Mouse (Mus musculus): ENCODE measurements at regions not wholly inside any gene's neighbourhood (a gene's known extent, or its start where the extent isn't known, plus 50 kb on each side); places are given as distances from the start of the nearest gene placed in this dataset.

DNA sequence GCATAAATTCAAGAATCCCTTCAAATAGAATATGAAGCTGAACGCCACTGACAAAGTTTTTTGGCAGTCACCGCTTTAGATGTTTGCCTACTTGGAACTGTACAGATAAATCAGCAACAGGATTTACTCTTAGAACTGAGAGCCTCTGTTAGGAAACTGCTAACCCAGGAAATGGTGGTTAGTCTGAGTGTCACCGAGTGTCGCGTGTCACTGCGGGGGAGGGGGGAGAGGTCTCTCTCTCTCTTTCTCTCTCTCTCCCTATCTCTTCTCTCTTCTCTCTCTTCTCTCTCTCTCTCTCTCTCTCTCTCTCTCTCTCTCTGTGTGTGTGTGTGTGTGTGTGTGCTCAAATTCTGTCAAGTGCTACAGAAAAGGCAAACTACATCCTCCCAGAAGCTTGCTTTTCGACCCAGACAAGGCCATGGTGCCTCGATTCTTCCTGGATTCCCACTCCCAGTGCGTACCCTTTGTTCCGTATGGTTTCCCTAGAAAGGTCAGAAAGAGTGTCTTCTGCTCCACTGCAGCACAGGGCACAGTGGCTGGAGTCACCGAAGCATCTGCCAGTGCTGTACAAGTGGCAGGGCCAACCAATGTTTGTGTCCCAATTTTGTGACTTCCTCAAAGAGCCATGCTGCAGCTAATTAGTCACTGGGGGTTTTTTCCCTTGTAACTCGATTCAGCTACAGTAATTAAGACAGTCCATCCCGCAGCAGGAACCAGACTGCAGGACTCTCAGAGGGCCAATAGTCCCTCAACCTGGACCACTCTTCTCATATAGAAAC, 87.0 kb downstream of the Cog6 start:
- TF ChIP-seq CTCF (IDR thresholded peaks at IDR 0.05; ENCODE audit: low read depth): no peak
- no peak for TF ChIP-seq EP300 (IDR thresholded peaks at IDR 0.05; ENCODE audit: low read depth)
- ATAC-seq: no peak
- Histone ChIP-seq H3K4me3 (ENCODE audit: low read depth, low read length) (no peak overlapping the region), H3K36me3 (replicated peaks; ENCODE audit: insufficient read depth, low read length) (no peaks in the 10 kb centered on the region), H3K9ac (replicated peaks) (no peak overlapping the region), H3K27ac (ENCODE audit: low read depth) (no peak overlapping the region), H3K4me1 (ENCODE audit: insufficient read depth) (no peaks in the 10 kb centered on the region; the same call in 1 of the 2 replicates), H3K27me3 (ENCODE audit: insufficient read depth, low read length) (no peaks in the 10 kb centered on the region), H3K9me3 (ENCODE audit: low read length) (0 out of 2 replicates have a peak, but pooled peaks cover 1% of the 10 kb centered on the region), H3K4me2 (ENCODE audit: low read depth, low read length) (no peak overlapping the region)
- no peak for DNase-seq
- WGBS (ENCODE audit: insufficient replicate concordance): 45% methylated on average over 13 of the region's 13 CpGs

DNA sequence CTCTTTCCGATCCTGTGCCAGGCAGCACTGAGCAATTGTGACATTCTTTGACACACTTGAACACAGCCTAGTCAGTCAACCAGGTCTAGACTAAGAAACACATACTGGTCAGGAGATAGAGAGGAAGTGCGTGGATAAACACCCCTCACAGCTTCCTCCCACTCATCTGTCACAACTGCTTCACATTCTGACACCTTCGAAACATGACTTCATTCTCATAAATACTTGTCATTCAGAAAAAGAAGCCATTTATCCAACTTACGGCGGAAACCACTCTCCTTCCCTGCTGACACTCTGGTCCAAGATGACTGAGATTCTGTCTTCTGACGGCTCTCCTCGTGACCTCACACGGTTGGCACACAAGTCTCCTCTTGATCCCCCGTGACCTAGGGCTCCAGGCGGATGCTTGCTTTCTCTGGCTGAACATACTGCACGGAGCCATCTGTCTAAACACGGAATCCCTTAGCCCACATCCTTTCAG, 89.6 kb downstream of the Cog6 start:
- no peak overlapping the region for H3K4me2 ChIP-seq (ENCODE audit: low read depth, low read length)
- H3K27ac ChIP-seq (ENCODE audit: low read depth): no peak overlapping the region
- no peak overlapping the region for H3K9ac ChIP-seq (replicated peaks)
- no peaks in the 10 kb centered on the region for H3K36me3 ChIP-seq (replicated peaks; ENCODE audit: insufficient read depth, low read length)
- H3K4me1 ChIP-seq (ENCODE audit: insufficient read depth): no peaks in the 10 kb centered on the region; the same call in 1 of the 2 replicates
- H3K4me3 ChIP-seq (ENCODE audit: low read depth, low read length): no peak overlapping the region
- TF ChIP-seq CTCF (IDR thresholded peaks at IDR 0.05; ENCODE audit: low read depth): no peak
- TF ChIP-seq EP300 (IDR thresholded peaks at IDR 0.05; ENCODE audit: low read depth): no peak
- ATAC-seq (no peak), DNase-seq (no peak)
- H3K27me3 ChIP-seq (ENCODE audit: insufficient read depth, low read length): no peaks in the 10 kb centered on the region
- 0 out of 2 replicates have a peak, but pooled peaks cover 2% of the 10 kb centered on the region for H3K9me3 ChIP-seq (ENCODE audit: low read length)
- 68% methylated on average over 12 of the region's 12 CpGs for WGBS (ENCODE audit: insufficient replicate concordance)

DNA sequence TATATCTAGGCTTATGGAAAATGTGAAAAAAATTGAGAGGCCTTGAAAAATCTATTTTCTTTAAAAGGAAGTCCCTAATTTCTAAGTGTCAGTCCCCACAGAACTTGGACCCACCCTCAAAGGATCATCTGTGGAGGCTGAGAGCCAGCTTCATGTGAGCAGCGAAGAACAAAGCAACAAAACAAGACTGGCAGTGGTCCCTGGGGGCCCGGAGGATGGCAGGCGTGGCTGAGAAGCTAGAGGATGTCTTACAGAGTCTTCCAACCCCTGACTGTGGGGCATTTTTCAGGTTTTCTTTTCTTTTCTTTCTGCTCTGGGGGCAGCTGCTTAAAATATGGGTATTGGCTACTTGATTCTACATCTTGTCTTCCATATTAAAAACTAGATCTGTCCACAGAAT, 90.5 kb downstream of the Cog6 start:
- WGBS (ENCODE audit: insufficient replicate concordance): 78% methylated on average over 3 of the region's 3 CpGs

DNA sequence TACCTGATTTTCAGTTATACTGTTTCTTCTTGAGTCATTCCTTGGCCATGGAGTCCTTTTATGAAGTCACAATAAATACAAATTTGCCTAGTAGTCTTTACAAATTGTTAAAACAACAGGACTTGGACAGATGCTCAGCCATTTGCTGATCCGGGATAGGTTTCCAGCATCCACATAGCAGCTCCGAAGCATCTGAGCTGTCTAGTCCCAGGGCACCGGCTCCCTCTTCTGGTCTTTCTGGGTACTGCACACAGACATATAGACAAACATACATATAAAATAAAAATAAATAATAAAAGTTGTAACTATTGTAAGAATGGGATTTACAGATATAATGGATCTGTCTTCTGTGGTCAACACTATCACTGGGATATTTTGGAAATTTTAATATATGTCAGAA, 91.8 kb downstream of the Cog6 start:
- H3K36me3 ChIP-seq (replicated peaks; ENCODE audit: insufficient read depth, low read length): no peaks in the 10 kb centered on the region
- DNase-seq (peak; percentile 49), ATAC-seq (no peak)
- H3K4me1 ChIP-seq (ENCODE audit: insufficient read depth): no peaks in the 10 kb centered on the region; the same call in 1 of the 2 replicates
- H3K4me2 ChIP-seq (ENCODE audit: low read depth, low read length): no peak overlapping the region
- no peak overlapping the region for H3K9ac ChIP-seq (replicated peaks)
- no peak overlapping the region for H3K27ac ChIP-seq (ENCODE audit: low read depth)
- H3K27me3 ChIP-seq (ENCODE audit: insufficient read depth, low read length): no peaks in the 10 kb centered on the region
- H3K9me3 ChIP-seq (ENCODE audit: low read length): 0 out of 2 replicates have a peak, but pooled peaks cover 2% of the 10 kb centered on the region
- H3K4me3 ChIP-seq (ENCODE audit: low read depth, low read length): no peak overlapping the region
- 59% methylated on average over 3 of the region's 3 CpGs for WGBS (ENCODE audit: insufficient replicate concordance)
- TF ChIP-seq CTCF (IDR thresholded peaks at IDR 0.05; ENCODE audit: low read depth): peak; percentile 60
- TF ChIP-seq EP300 (IDR thresholded peaks at IDR 0.05; ENCODE audit: low read depth): no peak

More for the DNA sequence above, 90.5 kb downstream of the Cog6 start:
- no peak for ATAC-seq
- Histone ChIP-seq H3K9me3 (ENCODE audit: low read length) (0 out of 2 replicates have a peak, but pooled peaks cover 2% of the 10 kb centered on the region), H3K9ac (replicated peaks) (no peak overlapping the region), H3K27ac (ENCODE audit: low read depth) (no peak overlapping the region), H3K36me3 (replicated peaks; ENCODE audit: insufficient read depth, low read length) (no peaks in the 10 kb centered on the region), H3K4me1 (ENCODE audit: insufficient read depth) (no peaks in the 10 kb centered on the region; the same call in 1 of the 2 replicates), H3K4me3 (ENCODE audit: low read depth, low read length) (no peak overlapping the region), H3K27me3 (ENCODE audit: insufficient read depth, low read length) (no peaks in the 10 kb centered on the region), H3K4me2 (ENCODE audit: low read depth, low read length) (no peak overlapping the region)
- TF ChIP-seq CTCF (IDR thresholded peaks at IDR 0.05; ENCODE audit: low read depth) (no peak), EP300 (IDR thresholded peaks at IDR 0.05; ENCODE audit: low read depth) (no peak)
- DNase-seq: peak; percentile 35

DNA sequence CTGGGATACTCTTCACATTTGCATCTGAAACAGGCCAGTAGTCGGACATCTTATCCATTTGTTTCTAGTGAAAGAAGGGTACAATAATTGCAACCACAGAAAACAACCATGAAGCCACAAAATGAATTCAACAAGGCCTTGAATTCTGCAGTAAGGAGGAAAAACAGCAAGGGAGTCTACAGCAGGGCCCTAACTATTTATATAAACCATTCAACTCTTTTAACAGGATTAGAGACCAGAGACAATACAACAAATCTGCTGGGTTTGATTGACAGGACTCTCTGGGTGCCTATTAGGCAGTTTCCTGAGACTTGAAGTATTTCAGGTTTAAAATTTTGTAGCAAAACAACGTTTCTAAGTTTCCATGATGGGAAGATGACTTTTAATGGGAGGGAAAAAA, 92.4 kb downstream of the Cog6 start:
- Histone ChIP-seq H3K27me3 (ENCODE audit: insufficient read depth, low read length) (no peaks in the 10 kb centered on the region), H3K9me3 (ENCODE audit: low read length) (0 out of 2 replicates have a peak, but pooled peaks cover 2% of the 10 kb centered on the region), H3K4me2 (ENCODE audit: low read depth, low read length) (no peak overlapping the region), H3K27ac (ENCODE audit: low read depth) (no peak overlapping the region), H3K36me3 (replicated peaks; ENCODE audit: insufficient read depth, low read length) (no peaks in the 10 kb centered on the region), H3K9ac (replicated peaks) (no peak overlapping the region), H3K4me3 (ENCODE audit: low read depth, low read length) (no peak overlapping the region), H3K4me1 (ENCODE audit: insufficient read depth) (no peaks in the 10 kb centered on the region; the same call in 1 of the 2 replicates)
- ATAC-seq (no peak), DNase-seq (no peak)
- 66% methylated on average over 2 of the region's 2 CpGs for WGBS (ENCODE audit: insufficient replicate concordance)
- no peak for TF ChIP-seq CTCF (IDR thresholded peaks at IDR 0.05; ENCODE audit: low read depth)
- TF ChIP-seq EP300 (IDR thresholded peaks at IDR 0.05; ENCODE audit: low read depth): no peak

DNA sequence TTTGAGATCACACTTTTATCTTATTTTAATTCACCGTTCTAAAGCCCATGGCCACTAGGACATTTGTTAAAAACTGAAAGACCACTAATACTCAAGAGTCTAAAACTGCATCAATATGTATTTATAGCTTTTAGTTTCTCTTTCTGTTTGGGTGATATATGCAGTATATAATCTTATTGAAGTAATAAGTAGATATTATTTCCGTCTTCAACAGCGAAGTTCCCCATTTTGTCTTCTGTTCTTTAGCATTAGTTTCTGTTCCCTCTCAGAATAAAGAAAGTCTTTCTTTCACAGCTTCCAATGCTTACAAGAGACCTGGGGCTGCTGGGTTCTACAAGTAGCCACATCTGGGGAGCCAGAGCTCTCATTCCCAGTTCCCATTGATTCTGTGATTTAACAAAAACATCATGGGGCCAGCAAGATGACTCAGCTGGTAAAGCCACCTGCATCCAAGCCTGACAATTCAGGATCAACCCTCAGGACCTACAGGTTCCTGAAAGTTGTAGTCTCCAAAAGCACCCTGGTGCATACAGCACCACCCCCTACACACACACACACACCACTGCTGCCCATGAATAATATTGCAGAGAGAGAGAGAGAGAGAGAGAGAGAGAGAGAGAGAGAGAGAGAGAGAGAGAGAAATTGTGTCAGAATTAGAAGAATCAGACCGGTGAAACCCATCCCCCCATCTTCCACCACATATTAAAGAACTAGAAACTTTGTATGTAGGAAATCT, 93.0 kb downstream of the Cog6 start:
- no peak overlapping the region for H3K4me3 ChIP-seq (ENCODE audit: low read depth, low read length)
- H3K36me3 ChIP-seq (replicated peaks; ENCODE audit: insufficient read depth, low read length): no peaks in the 10 kb centered on the region
- H3K9me3 ChIP-seq (ENCODE audit: low read length): 0 out of 2 replicates have a peak, but pooled peaks cover 2% of the 10 kb centered on the region
- H3K4me1 ChIP-seq (ENCODE audit: insufficient read depth): no peaks in the 10 kb centered on the region; the same call in 1 of the 2 replicates
- TF ChIP-seq EP300 (IDR thresholded peaks at IDR 0.05; ENCODE audit: low read depth) (no peak), CTCF (IDR thresholded peaks at IDR 0.05; ENCODE audit: low read depth) (no peak)
- no peak overlapping the region for H3K27ac ChIP-seq (ENCODE audit: low read depth)
- 72% methylated on average over 4 of the region's 4 CpGs for WGBS (ENCODE audit: insufficient replicate concordance)
- no peak for ATAC-seq
- no peak overlapping the region for H3K9ac ChIP-seq (replicated peaks)
- H3K4me2 ChIP-seq (ENCODE audit: low read depth, low read length): no peak overlapping the region
- H3K27me3 ChIP-seq (ENCODE audit: insufficient read depth, low read length): no peaks in the 10 kb centered on the region
- no peak for DNase-seq

Data from liver, postnatal 0 days (tissue).